Mouse (Mus musculus): ENCODE measurements around the gene Hoxb3.

Gene Hoxb3

GRCm38 (mm10) chr11:96352691-96353521 is 29.8 kb downstream of the Hoxb3 start:
- DNase-seq (ENCODE audit: low read depth), result peak; percentile 24

DNA sequence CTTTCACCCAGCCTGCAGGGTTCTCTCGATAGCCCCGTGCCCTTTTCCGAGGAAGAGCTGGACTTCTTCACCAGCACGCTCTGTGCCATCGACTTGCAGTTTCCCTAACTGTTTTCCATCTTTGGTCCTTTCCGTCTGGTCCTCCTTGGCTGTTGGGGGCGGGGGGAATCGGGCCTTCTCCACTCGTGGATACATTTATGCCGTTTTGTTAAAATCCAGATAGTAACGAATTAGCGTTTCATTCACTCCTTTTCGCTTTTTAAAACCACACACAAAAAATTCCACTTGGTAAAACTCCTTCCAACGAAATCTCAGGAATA is 30.4 kb downstream of the Hoxb3 start:
- no peak for DNase-seq (ENCODE audit: low read depth)

GRCm38 (mm10) chr11:96353939-96354338 is 30.8 kb downstream of the Hoxb3 start:
- DNase-seq (ENCODE audit: low read depth), result no peak

GRCm38 (mm10) chr11:96354376-96354775 is 31.2 kb downstream of the Hoxb3 start:
- no peak for DNase-seq (ENCODE audit: low read depth)

GRCm38 (mm10) chr11:96354801-96355311 is 31.7 kb downstream of the Hoxb3 start:
- no peak for DNase-seq (ENCODE audit: low read depth)

DNA sequence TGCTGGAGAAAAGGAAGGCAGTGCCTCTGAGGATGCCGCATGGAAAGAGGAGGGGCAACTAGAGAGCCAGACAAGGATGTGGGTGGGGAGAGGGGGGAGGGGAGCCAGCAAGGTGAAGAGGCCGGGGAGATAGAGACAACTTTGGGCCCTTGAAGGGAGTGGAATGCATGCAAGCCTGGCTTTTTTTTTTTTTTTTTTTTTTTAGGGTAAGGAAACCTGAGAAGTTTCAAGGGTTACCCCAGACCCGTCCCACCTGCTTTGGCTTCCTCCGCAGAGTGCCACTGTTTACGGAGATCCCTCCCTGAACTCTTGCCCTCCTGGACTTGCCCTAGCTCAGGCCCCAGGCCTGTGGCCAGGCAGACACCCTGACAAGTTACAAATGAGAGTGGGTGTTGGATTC is 40.7 kb downstream of the Hoxb3 start:
- no peak for DNase-seq (ENCODE audit: low read depth)

- no peak for DNase-seq (ENCODE audit: low read depth)
Measured at GRCm38 (mm10) chr11:96365441-96366091, 42.4 kb downstream of the Hoxb3 start, which contains the start of gene Hoxb1. Gene Hoxb1 (plus strand): TSS chr11:96365752.

DNA sequence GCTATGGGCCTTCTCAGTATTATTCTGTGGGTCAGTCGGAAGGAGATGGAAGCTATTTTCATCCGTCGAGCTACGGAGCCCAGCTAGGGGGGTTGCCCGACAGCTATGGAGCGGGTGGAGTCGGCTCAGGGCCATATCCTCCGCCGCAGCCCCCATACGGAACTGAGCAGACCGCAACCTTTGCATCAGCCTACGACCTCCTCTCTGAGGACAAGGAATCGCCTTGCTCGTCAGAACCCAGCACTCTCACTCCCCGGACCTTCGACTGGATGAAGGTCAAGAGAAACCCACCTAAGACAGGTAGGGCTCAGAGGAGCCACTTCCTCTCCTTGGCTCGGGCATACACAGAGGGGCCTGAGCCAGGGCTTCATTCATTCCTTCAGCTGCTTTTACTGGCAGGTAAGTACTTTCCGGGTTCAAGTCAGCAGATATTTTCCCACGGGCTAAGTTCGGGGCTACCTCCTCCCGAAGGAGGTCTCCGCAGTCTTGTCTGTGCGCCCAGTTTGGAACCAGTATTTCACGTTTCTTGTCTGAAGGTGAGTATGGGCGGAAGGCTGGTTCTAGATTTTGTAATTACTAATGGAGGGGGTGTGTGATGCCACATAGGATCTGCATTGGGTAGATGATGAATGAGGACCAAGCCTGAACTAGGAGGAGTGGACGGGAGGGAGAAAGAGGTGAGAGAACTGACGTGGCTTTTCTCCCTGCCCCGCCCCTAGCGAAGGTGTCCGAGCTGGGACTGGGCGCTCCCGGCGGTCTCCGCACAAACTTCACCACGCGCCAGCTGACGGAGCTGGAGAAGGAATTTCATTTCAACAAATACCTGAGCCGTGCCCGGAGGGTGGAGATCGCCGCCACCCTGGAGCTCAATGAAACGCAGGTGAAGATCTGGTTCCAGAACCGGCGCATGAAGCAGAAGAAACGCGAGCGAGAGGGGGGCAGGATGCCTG is 43.2 kb downstream of the Hoxb3 start:
- no peak for DNase-seq (ENCODE audit: low read depth)

DNA sequence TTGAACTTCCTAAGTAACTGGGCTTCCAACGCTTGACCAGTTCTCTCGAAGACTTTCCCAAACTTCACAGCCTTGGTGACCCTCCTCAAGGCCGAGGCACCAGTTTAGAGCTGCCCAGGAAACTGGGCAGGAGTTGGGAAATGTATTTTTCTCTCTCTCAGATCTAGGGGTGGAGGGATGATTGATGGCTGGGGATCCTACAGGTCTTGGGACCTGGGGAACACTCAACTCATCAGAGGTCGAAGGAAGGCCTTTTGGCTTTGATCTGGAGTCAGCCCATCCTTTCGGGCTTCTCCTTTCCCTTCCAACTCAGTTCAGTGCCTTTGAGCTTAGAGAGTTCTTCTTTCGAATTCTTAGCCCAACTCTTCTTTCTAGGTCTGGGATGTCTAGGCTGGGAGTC is 44.0 kb downstream of the Hoxb3 start:
- no peak for DNase-seq (ENCODE audit: low read depth)

DNA sequence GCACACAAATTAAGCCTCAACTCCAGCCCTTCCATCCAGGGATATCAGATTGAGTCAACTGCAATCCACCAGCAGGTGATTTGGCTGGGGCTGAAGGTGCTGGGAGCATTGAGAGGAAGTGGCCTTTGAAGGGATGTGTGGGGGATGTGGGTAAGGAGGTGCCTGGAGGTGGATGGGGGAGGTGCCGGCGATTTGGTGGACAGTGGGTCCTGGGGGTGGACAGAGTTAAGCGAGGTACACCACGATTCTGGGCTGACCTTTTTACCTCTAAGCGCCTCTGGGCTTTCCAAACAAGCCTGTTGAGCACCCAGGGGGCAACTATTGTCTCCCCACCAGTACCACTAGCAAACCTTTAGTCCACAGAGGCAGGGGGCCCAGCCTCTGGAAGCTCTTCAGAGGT is 45.6 kb downstream of the Hoxb3 start:
- no peak for DNase-seq (ENCODE audit: low read depth)

- no peak for DNase-seq (ENCODE audit: low read depth)
Measured at GRCm38 (mm10) chr11:96369140-96369539, 46.0 kb downstream of the Hoxb3 start.

DNA sequence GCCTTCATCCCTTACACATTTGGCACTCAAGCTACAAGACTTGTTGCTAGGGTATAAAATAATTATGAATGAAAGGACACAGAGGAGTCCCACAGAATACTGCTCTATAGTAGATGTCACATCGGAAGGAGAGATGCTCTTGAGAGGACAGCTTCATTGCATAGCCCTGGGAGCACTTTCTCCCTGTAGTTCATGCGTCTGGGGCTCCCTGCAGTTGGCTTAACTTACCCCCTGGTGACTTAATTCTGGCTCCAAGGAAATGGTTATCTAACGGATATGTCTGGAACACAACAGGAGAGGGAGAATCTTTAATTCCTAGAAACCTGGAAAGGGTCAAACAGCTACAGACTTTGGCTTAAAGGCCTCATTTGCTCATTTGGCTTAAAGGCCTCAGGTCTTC is 48.6 kb downstream of the Hoxb3 start:
- no peak for DNase-seq (ENCODE audit: low read depth)

GRCm38 (mm10) chr11:96372519-96372918 is 49.4 kb downstream of the Hoxb3 start:
- no peak for DNase-seq (ENCODE audit: low read depth)

DNA sequence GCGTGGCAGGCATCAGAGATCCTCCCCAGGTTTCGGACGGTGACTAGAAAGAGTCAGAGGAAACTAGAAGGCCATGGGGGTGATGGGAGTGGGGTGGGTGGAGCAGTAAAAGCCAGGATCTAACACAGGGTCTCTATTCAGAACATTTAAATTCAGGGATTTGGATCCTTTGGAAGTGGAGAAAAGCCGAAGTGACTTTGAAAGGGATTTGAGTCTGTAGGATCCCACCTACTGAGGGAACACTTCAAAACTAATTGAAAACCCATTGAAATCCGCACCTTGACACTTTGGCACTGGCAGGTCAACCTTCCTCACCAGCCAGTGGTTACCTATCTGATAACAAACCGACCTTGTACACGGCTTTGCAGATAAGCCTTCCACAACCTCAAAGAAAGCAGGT is 51.7 kb downstream of the Hoxb3 start:
- DNase-seq (ENCODE audit: low read depth), result no peak

DNA sequence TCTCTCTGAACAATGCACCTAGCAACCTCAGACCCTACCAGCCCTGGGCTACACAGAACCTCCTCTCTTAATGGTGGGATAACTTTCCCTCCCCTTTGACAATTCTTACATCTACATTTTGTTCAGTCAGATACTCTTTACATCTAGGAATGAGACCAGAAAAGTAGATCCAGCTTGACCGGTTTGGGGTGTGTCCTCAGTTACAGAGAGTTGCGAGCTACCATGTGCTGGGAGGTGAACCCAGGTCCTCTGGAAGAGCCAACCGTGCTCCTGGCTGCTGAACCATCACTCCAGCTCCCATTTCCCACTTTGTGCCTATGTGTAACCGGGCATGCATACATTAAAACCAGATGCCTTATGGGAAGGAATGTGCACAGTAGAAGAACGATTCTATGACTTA is 60.3 kb downstream of the Hoxb3 start:
- DNase-seq (ENCODE audit: low read depth), result no peak

GRCm38 (mm10) chr11:96387635-96388034 is 64.5 kb downstream of the Hoxb3 start:
- no peak for DNase-seq (ENCODE audit: low read depth)

GRCm38 (mm10) chr11:96396772-96397626 is 73.9 kb downstream of the Hoxb3 start:
- DNase-seq (ENCODE audit: low read depth), result no peak

Measured in naive thymus-derived CD4-positive, alpha-beta T cell, adult 2 months (primary cell).